Mouse (Mus musculus) right cerebral cortex, postnatal 10 days (tissue): ENCODE measurements at regions not wholly inside any gene's neighbourhood (a gene's known extent, or its start where the extent isn't known, plus 50 kb on each side); places are given as distances from the start of the nearest gene placed in this dataset.

ENCODE experiments used
- DNase-seq, 2 experiments: peaks; one replicate each; pipeline ENCODE4 v3.0.0; 2021; ENCODE audit warnings: low spot score in 2 of 2

- peak in 1 of 2 experiments; percentile 46 for DNase-seq
Observed at GRCm38 (mm10) chr7:121589088-121589605, 117.9 kb downstream of the Usp31 start.

GRCm38 (mm10) chr7:121587713-121588112 is 119.3 kb downstream of the Usp31 start:
- no peak for DNase-seq

GRCm38 (mm10) chr7:121585721-121586120 is 121.3 kb downstream of the Usp31 start:
- DNase-seq, result no peak

- no peak for DNase-seq
Observed at GRCm38 (mm10) chr7:121579497-121579896, 127.6 kb downstream of the Usp31 start.

- no peak for DNase-seq
Observed at GRCm38 (mm10) chr7:121572681-121573335, 134.2 kb downstream of the Usp31 start.

- peak in 1 of 2 experiments; percentile 33 for DNase-seq
Observed at GRCm38 (mm10) chr7:121571741-121572140, 135.3 kb downstream of the Usp31 start.

- DNase-seq, result peak in 1 of 2 experiments; percentile 49
Observed at GRCm38 (mm10) chr7:121571292-121571691, 135.8 kb downstream of the Usp31 start.

GRCm38 (mm10) chr7:121569248-121569647 is 137.8 kb downstream of the Usp31 start:
- DNase-seq, result no peak

- DNase-seq, result no peak
Observed at GRCm38 (mm10) chr7:121568064-121568463, 139.0 kb downstream of the Usp31 start.

- peak; percentile 56 to 73 for DNase-seq
Observed at GRCm38 (mm10) chr7:121563526-121563925, 143.5 kb downstream of the Usp31 start.

GRCm38 (mm10) chr7:121555420-121555819 is 151.6 kb downstream of the Usp31 start:
- peak in 1 of 2 experiments; percentile 43 for DNase-seq
